Mouse (Mus musculus) liver, embryonic 12.5 days (tissue): Measurements from ENCODE around the gene Gapt. TPM values are rescaled to one million over a fixed set of nuclear protein-coding genes. Genes with fewer than 3 reads are reported as not detected.

Experiments
- ATAC-seq: fragments of 200-750 bp; cut with Nextera tagmentation; 2 replicates; pipeline ENCODE4 v1.8.0; 2017; ENCODE audit warnings: moderate number of reproducible peaks, mild to moderate bottlenecking, moderate library complexity
- H3K27ac ChIP-seq: fragments of 300-500 bp; sonication (generic); 2 replicates; pipeline ENCODE4 v1.5.1; 2016; ENCODE audit warnings: mild to moderate bottlenecking
- H3K27me3 ChIP-seq: fragments of 300-500 bp; sonication (generic); replicated peaks from 2 replicates; pipeline ENCODE4 v1.6.1; 2016; ENCODE audit warnings: mild to moderate bottlenecking, moderate library complexity
- H3K36me3 ChIP-seq: fragments of 300-500 bp; sonication (generic); 2 replicates; pipeline ENCODE4 v1.6.1; 2016; ENCODE audit warnings: mild to moderate bottlenecking, moderate library complexity
- H3K4me1 ChIP-seq: fragments of 300-500 bp; sonication (generic); 2 replicates; pipeline ENCODE4 v1.6.1; 2016
- H3K4me2 ChIP-seq: fragments of 300-500 bp; sonication (generic); 2 replicates; pipeline ENCODE4 v1.6.1; 2016; ENCODE audit warnings: mild to moderate bottlenecking, moderate library complexity
- H3K4me3 ChIP-seq: fragments of 300-500 bp; sonication (generic); 2 replicates; pipeline ENCODE4 v1.5.1; 2016; ENCODE audit warnings: mild to moderate bottlenecking, moderate library complexity
- H3K9ac ChIP-seq: fragments of 300-500 bp; sonication (generic); 2 replicates; pipeline ENCODE4 v1.6.1; 2016; ENCODE audit warnings: mild to moderate bottlenecking, moderate library complexity
- H3K9me3 ChIP-seq: fragments of 300-500 bp; sonication (generic); replicated peaks from 2 replicates; pipeline ENCODE4 v1.6.1; 2016; ENCODE audit warnings: mild to moderate bottlenecking, moderate library complexity
- WGBS: fragments of 180-500 bp; shearing (Covaris S2); methylation state at CpG from one replicate; pipeline ENCODE4 v1.1.7; 2016; ENCODE audit not compliant: insufficient replicate concordance; 5-methylcytosine and 5-hydroxymethylcytosine counted together
- polyA plus RNA-seq: library from polyadenylated mRNA; unstranded; fragments of >200 nt; fragmentation: Nextera tagmentation; extraction: Ambion mirVana; gene quantifications from 2 replicates; pipeline ENCODE4 v1.2.1, GENCODE M21; 2016

The Gapt gene
- polyA plus RNA-seq, 1 experiment from 2014 or later, result 1.1 TPM

GRCm38 (mm10) chr13:110332958-110333597 is 23.9 kb downstream of the Gapt start:
- H3K9me3 ChIP-seq, result peaks cover 6% of the 10 kb centered on the region; the same call in 1 of the 2 replicates
- no peaks in the 10 kb centered on the region for H3K36me3 ChIP-seq
- H3K4me2 ChIP-seq, result no peak overlapping the region
- ATAC-seq, result no peak
- no peak overlapping the region for H3K9ac ChIP-seq
- no peak overlapping the region for H3K4me3 ChIP-seq
- 79% methylated on average over 14 of the region's 14 CpGs for WGBS
- H3K27ac ChIP-seq, result no peak overlapping the region
- H3K4me1 ChIP-seq, result no peaks in the 10 kb centered on the region
- no peaks in the 10 kb centered on the region for H3K27me3 ChIP-seq

- WGBS, result 45% methylated on average over 4 of the region's 4 CpGs
- Histone ChIP-seq H3K27ac (no peak overlapping the region), H3K36me3 (no peaks in the 10 kb centered on the region), H3K9ac (no peak overlapping the region), H3K4me2 (no peak overlapping the region), H3K4me3 (no peak overlapping the region), H3K9me3 (no peaks in the 10 kb centered on the region), H3K4me1 (no peaks in the 10 kb centered on the region), H3K27me3 (no peaks in the 10 kb centered on the region)
- ATAC-seq, result no peak
Measured at GRCm38 (mm10) chr13:110318746-110319145, 38.3 kb downstream of the Gapt start.

- WGBS, result 59% methylated on average over 5 of the region's 5 CpGs
Measured at GRCm38 (mm10) chr13:110307188-110307587, 49.8 kb downstream of the Gapt start.

More at GRCm38 (mm10) chr13:110307188-110307587, 49.8 kb downstream of the Gapt start:
- no peaks in the 10 kb centered on the region for H3K36me3 ChIP-seq
- H3K27me3 ChIP-seq, result no peaks in the 10 kb centered on the region
- no peak overlapping the region for H3K27ac ChIP-seq
- H3K4me2 ChIP-seq, result no peak overlapping the region
- H3K9me3 ChIP-seq, result no peaks in the 10 kb centered on the region
- no peak for ATAC-seq
- H3K9ac ChIP-seq, result no peak overlapping the region
- H3K4me3 ChIP-seq, result no peak overlapping the region
- H3K4me1 ChIP-seq, result no peaks in the 10 kb centered on the region

Other genes with a start within 250 kb of the Gapt start
- gene Rab3c, start 76.2 kb downstream of the Gapt start, polyA plus RNA-seq, result not detected in 2 replicates
- gene Plk2, start 37.8 kb upstream of the Gapt start, polyA plus RNA-seq, result 12.7 and 15.7 TPM in 2 replicates